Mouse (Mus musculus): ENCODE results near the gene Aldh16a1.

DNA sequence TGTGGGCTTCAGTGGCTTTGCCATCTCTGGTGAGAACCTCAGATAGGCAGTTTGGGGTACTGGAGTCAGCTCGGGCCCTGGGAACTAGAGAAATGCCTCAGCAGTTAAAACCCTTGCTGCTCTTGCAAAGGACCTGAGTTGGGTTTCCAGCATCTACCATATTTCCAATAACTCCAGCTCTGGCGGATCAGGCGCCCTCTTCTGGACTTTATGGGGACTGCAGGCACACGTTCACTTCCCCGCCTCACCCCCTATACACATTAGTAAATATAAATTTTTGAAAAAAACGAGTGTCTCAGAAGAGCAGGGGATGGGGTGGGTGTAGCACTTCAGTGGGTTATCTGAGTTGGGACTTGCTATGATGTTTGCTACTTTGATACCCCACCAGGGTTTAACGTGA, 18.6 kb upstream of the Aldh16a1 start:
- TF ChIP-seq CTCF (IDR thresholded peaks at IDR 0.05; ENCODE audit: low read depth) (no peak), EP300 (IDR thresholded peaks at IDR 0.05; ENCODE audit: low read depth) (no peak)

Measured in heart, postnatal 0 days (tissue).